Mouse (Mus musculus): ENCODE results near the gene Slc38a8. TPM values are rescaled to one million over a fixed set of nuclear protein-coding genes. Genes with fewer than 3 reads are reported as not detected.

Slc38a8 gene
- polyA plus RNA-seq, 1 experiment, result not detected

DNA sequence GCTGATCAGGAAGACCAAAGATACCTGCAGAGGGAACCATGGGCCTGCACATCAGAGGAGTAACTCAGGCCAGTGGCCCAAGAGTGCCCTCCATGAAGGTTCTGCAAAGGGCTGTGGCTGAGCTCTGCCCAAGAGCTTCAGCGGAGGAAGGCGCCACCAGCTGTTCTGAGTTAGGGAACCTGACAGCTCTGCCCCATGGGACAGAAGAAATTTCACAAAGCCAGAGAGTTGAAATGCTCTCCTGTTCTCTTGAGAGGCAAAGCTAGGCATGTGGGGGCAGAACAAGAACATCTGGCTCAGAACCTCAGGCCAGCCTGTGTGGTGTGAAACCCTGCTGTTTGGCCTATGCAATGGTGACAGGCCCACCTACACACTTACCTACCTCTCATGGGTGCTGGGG, 1.7 kb downstream of the Slc38a8 start:
- H3K27me3 ChIP-seq (replicated peaks; ENCODE audit: control insufficient read depth, insufficient read depth, low read length), result no peaks in the 10 kb centered on the region
- no peak overlapping the region for H3K4me3 ChIP-seq (ENCODE audit: insufficient read depth, low read depth, low read length)
- whole genome bisulfite sequencing, result 87% methylated on average over 2 of the region's 2 CpGs
- no peaks in the 10 kb centered on the region for H3K36me3 ChIP-seq (ENCODE audit: control insufficient read depth, insufficient read depth, low read length)
- no peak for TF ChIP-seq POLR2A (IDR thresholded peaks at IDR 0.05; ENCODE audit: low read depth, low read length)
- no peak for TF ChIP-seq CTCF (conservative IDR thresholded peaks at IDR 0.05; ENCODE audit: insufficient read depth, insufficient read length, low read depth, low read length)
- H3K4me1 ChIP-seq (ENCODE audit: control insufficient read depth, insufficient read depth, low read length), result no peaks in the 10 kb centered on the region
- no peak for DNase-seq
- H3K27ac ChIP-seq (ENCODE audit: insufficient read depth, low read depth, low read length), result no peak overlapping the region

DNA sequence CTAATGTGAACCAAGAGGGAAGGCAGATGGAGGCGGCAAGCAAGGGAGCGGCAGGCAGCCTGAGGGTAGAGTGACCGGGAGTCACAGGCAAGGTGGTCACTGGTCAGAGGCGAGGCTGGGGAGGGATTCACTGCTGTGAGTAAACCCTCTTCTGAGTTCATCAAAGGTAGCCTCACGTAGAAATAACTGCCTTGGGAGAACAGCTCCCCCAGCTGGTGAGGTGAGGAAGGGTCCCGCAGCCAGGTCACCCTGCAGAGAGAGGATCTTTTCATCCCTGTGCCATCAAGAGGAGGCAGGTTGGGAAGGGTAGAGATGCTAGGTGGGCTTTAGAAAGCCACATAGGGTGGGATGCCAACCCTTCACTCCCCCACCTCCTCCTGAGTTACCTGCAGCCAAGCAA, 4.7 kb downstream of the Slc38a8 start:
- TF ChIP-seq POLR2A (IDR thresholded peaks at IDR 0.05; ENCODE audit: low read depth, low read length) (no peak), CTCF (conservative IDR thresholded peaks at IDR 0.05; ENCODE audit: insufficient read depth, insufficient read length, low read depth, low read length) (peak; percentile 86)
- Histone ChIP-seq H3K36me3 (ENCODE audit: control insufficient read depth, insufficient read depth, low read length) (no peaks in the 10 kb centered on the region), H3K27ac (ENCODE audit: insufficient read depth, low read depth, low read length) (no peak overlapping the region), H3K27me3 (replicated peaks; ENCODE audit: control insufficient read depth, insufficient read depth, low read length) (no peaks in the 10 kb centered on the region), H3K4me1 (ENCODE audit: control insufficient read depth, insufficient read depth, low read length) (no peaks in the 10 kb centered on the region), H3K4me3 (ENCODE audit: insufficient read depth, low read depth, low read length) (no peak overlapping the region)
- DNase-seq, result peak; percentile 46
- WGBS, result 26% methylated on average over 6 of the region's 6 CpGs

DNA sequence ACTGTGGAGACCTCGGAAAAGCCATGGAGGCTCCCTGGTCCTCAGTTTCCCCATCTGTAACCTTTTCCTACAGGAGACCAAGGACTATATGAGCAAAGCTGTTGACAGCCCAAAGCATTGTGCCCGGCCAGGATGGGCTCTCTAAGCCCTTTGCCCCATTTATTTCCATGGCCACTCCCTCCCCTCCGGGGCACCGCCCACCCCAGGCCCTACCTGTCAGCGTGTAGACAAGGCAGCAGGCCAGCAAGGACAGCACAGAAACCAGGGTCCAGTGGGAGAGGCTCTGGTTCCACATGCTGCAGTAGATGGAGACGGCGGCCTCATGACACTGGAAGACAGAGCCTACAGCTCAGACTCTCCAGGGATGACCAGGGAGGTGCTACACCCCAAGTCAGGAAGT, 14.4 kb downstream of the Slc38a8 start:
- WGBS, result 74% methylated on average over 7 of the region's 7 CpGs
- no peaks in the 10 kb centered on the region for H3K27me3 ChIP-seq (replicated peaks; ENCODE audit: control insufficient read depth, insufficient read depth, low read length)
- peaks cover 7% of the 10 kb centered on the region for H3K4me1 ChIP-seq (ENCODE audit: control insufficient read depth, insufficient read depth, low read length)
- no peaks in the 10 kb centered on the region for H3K36me3 ChIP-seq (ENCODE audit: control insufficient read depth, insufficient read depth, low read length)
- no peak overlapping the region for H3K4me3 ChIP-seq (ENCODE audit: insufficient read depth, low read depth, low read length)
- TF ChIP-seq POLR2A (IDR thresholded peaks at IDR 0.05; ENCODE audit: low read depth, low read length), result no peak
- no peak for TF ChIP-seq CTCF (conservative IDR thresholded peaks at IDR 0.05; ENCODE audit: insufficient read depth, insufficient read length, low read depth, low read length)
- H3K27ac ChIP-seq (ENCODE audit: insufficient read depth, low read depth, low read length), result no peak overlapping the region
- peak; percentile 18 for DNase-seq

DNA sequence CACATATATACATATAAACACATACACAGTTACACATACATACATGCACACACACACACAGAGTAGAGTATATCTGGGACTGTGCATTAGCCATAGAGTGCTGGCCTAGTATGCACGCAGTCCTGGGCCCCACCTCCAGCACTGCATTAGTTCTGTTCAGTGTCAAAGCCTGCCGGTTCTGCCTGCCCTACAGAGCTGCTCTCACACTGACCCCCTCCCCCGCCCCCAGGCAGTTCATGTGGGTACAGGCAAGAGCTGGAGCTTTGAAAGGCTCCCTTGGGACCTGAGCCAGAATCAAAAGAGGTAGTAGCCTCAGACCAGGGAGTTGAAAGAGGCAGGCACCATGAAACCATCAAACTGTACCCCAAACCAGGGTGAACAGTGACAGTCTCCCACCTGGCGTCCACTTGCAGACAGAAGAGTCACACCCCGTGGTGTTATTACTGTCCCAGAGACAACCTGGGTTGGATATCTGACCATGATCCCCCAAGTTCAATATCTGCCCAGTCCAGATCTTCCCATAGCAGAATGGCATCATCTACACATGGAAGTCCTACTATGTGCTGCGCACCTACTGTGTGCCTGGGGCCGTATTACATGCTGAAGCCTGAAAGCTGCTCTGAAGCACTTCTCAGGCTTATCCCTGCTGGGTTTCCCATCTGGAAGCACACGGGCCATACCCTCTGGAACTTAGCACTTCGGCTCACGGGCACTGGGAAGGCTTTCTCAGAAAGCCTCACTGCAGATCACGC, 17.2 kb downstream of the Slc38a8 start:
- Histone ChIP-seq H3K4me3 (ENCODE audit: insufficient read depth, low read depth, low read length) (no peak overlapping the region), H3K27ac (ENCODE audit: insufficient read depth, low read depth, low read length) (no peak overlapping the region), H3K36me3 (ENCODE audit: control insufficient read depth, insufficient read depth, low read length) (no peaks in the 10 kb centered on the region), H3K4me1 (ENCODE audit: control insufficient read depth, insufficient read depth, low read length) (no peaks in the 10 kb centered on the region), H3K27me3 (replicated peaks; ENCODE audit: control insufficient read depth, insufficient read depth, low read length) (no peaks in the 10 kb centered on the region)
- DNase-seq, result no peak
- WGBS, result 85% methylated on average over 11 of the region's 11 CpGs
- TF ChIP-seq CTCF (conservative IDR thresholded peaks at IDR 0.05; ENCODE audit: insufficient read depth, insufficient read length, low read depth, low read length), result no peak
- no peak for TF ChIP-seq POLR2A (IDR thresholded peaks at IDR 0.05; ENCODE audit: low read depth, low read length)

DNA sequence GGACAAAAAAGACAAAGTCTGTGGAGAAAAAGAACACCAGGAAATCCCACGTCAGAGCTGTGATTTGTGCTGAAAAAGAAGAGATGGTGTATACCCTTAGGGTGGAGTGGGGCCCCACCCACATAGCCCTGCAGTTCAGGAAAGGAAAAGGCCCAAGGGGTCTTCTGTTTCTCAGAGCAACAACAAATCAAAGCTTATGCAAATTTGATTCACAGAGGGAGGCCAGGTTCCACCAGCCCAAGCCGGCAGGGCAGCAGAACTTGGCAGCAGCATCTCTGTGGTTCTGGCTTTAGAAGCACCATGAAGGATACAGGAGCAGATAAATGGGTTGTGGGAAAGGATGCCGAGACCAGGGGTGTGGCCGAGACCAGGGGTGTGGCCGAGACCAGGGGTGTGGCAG, 22.8 kb downstream of the Slc38a8 start:
- TF ChIP-seq POLR2A (IDR thresholded peaks at IDR 0.05; ENCODE audit: low read depth, low read length) (no peak), CTCF (conservative IDR thresholded peaks at IDR 0.05; ENCODE audit: insufficient read depth, insufficient read length, low read depth, low read length) (no peak)
- WGBS, result 22% methylated on average over 5 of the region's 5 CpGs
- Histone ChIP-seq H3K4me3 (ENCODE audit: insufficient read depth, low read depth, low read length) (no peak overlapping the region), H3K27ac (ENCODE audit: insufficient read depth, low read depth, low read length) (no peak overlapping the region), H3K4me1 (ENCODE audit: control insufficient read depth, insufficient read depth, low read length) (no peaks in the 10 kb centered on the region), H3K36me3 (ENCODE audit: control insufficient read depth, insufficient read depth, low read length) (no peaks in the 10 kb centered on the region), H3K27me3 (replicated peaks; ENCODE audit: control insufficient read depth, insufficient read depth, low read length) (no peaks in the 10 kb centered on the region)
- no peak for DNase-seq

DNA sequence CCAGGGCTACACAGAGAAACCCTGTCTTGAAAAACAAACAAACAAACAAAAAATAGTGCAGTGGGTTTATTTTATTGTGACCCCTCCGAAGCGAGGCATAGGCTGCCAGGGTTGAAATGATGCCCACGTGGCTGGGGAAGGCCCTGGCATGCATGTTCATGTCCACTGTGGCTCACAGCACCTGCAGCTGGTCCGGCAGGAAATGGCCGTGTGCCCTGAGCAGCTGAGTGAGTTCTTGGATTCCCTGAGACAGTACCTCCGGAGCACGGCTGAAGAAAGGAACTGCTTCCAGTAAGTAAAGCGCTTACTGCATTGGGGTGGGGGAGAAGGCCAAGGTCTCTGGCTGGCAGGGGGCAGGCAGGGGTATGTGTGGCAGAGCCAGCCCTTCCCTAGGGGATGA, 33.4 kb downstream of the Slc38a8 start:
- no peak for DNase-seq
- TF ChIP-seq CTCF (conservative IDR thresholded peaks at IDR 0.05; ENCODE audit: insufficient read depth, insufficient read length, low read depth, low read length) (no peak), POLR2A (IDR thresholded peaks at IDR 0.05; ENCODE audit: low read depth, low read length) (no peak)
- Histone ChIP-seq H3K4me1 (ENCODE audit: control insufficient read depth, insufficient read depth, low read length) (no peaks in the 10 kb centered on the region), H3K27me3 (replicated peaks; ENCODE audit: control insufficient read depth, insufficient read depth, low read length) (no peaks in the 10 kb centered on the region), H3K36me3 (ENCODE audit: control insufficient read depth, insufficient read depth, low read length) (no peaks in the 10 kb centered on the region), H3K4me3 (ENCODE audit: insufficient read depth, low read depth, low read length) (no peak overlapping the region), H3K27ac (ENCODE audit: insufficient read depth, low read depth, low read length) (no peak overlapping the region)
- WGBS, result 84% methylated on average over 8 of the region's 8 CpGs

DNA sequence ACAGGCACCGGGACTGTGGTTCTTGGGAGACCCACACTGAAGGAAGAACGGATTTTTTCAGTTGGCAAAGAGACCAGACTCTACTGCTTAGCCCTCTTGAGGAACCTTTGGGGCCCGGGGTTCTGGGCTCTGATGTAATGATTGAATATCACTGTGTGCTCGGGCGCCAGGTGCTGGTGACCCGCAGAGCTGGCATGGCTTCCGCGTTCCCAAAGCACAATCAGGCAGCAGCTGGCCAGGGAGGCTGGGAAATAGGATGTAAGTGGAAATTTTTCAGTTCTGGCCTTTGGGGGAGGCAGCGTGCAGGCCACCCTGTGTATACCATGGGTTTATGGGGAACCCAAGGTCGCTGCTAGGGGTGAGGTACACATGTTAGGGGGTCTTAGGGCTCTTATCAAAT, 34.7 kb downstream of the Slc38a8 start:
- TF ChIP-seq POLR2A (IDR thresholded peaks at IDR 0.05; ENCODE audit: low read depth, low read length) (no peak), CTCF (conservative IDR thresholded peaks at IDR 0.05; ENCODE audit: insufficient read depth, insufficient read length, low read depth, low read length) (no peak)
- H3K27me3 ChIP-seq (replicated peaks; ENCODE audit: control insufficient read depth, insufficient read depth, low read length), result no peaks in the 10 kb centered on the region
- no peak overlapping the region for H3K27ac ChIP-seq (ENCODE audit: insufficient read depth, low read depth, low read length)
- no peak for DNase-seq
- H3K4me3 ChIP-seq (ENCODE audit: insufficient read depth, low read depth, low read length), result no peak overlapping the region
- WGBS, result 78% methylated on average over 10 of the region's 10 CpGs
- H3K4me1 ChIP-seq (ENCODE audit: control insufficient read depth, insufficient read depth, low read length), result no peaks in the 10 kb centered on the region
- H3K36me3 ChIP-seq (ENCODE audit: control insufficient read depth, insufficient read depth, low read length), result no peaks in the 10 kb centered on the region
